Mouse (Mus musculus): ENCODE data around the gene Pmel.

Pmel gene

GRCm38 (mm10) chr10:128748252-128748864 lies 44.4 kb downstream of the Pmel start:
- peak; percentile 95 for DNase-seq (ENCODE audit: low read depth, low spot score)
